Mouse (Mus musculus): ENCODE measurements around the gene Efcc1. TPM values are rescaled to one million over a fixed set of nuclear protein-coding genes. Genes with fewer than 3 reads are reported as not detected.

Efcc1 gene
- total and polyA plus RNA-seq, 3 experiments: 0.14 TPM; not detected in 2

- H3K4me2 ChIP-seq (ENCODE audit: insufficient read depth, low read depth, poor library complexity, severe bottlenecking): no peak overlapping the region
- H3K27me3 ChIP-seq (replicated peaks): peaks cover 5% of the 10 kb centered on the region
- no peaks in the 10 kb centered on the region for H3K9me3 ChIP-seq (replicated peaks; ENCODE audit: low read length)
- in situ Hi-C loops (cut with MboI; ENCODE audit: low pct_ligation_motif_present, low pct_unique_long_range_greater_than_20kb, low sequenced_read_pairs): no loop called here
- no peak overlapping the region for H3K4me3 ChIP-seq (replicated peaks in 1 of 3; ENCODE audit: low read depth in 2 of 3, low read length in 2 of 3, poor library complexity in 1 of 3)
- TF ChIP-seq RAD21 (IDR thresholded peaks at IDR 0.05; ENCODE audit: low read depth, low read length) (no peak), GABPA (IDR thresholded peaks at IDR 0.05; ENCODE audit: insufficient replicate concordance, low read depth, low read length) (no peak), JUND (conservative IDR thresholded peaks at IDR 0.05; ENCODE audit: low read depth, low read length) (no peak), MAZ (IDR thresholded peaks at IDR 0.05; ENCODE audit: low read depth, low read length) (no peak)
- no peak overlapping the region for H3K27ac ChIP-seq (ENCODE audit: insufficient read depth, low read depth)
- H3K79me2 ChIP-seq (replicated peaks; ENCODE audit: control insufficient read depth, extremely low read depth, insufficient read depth, poor library complexity, severe bottlenecking): no peaks in the 10 kb centered on the region
- dilution Hi-C loops (cut with MboI; ENCODE audit: extremely low pct_ligation_motif_present, extremely low pct_unique_long_range_greater_than_20kb, low sequenced_read_pairs): no loop called here
- peaks cover 13 to 37% of the 10 kb centered on the region in 2 experiments for H3K4me1 ChIP-seq (ENCODE audit: control insufficient read depth in 1 of 2, insufficient read depth in 2 of 2)
- H3K9ac ChIP-seq (ENCODE audit: insufficient read depth, low read depth): no peak overlapping the region
- no peaks in the 10 kb centered on the region for H3K36me3 ChIP-seq (replicated peaks in 1 of 2; ENCODE audit: control insufficient read depth in 1 of 2, insufficient read depth in 1 of 2, low read length in 1 of 2)
- no peak for DNase-seq (ENCODE audit: extremely low read depth)
Observed at GRCm38 (mm10) chr6:87755196-87755595, 24.5 kb downstream of the Efcc1 start.

- in situ Hi-C loops (cut with MboI; ENCODE audit: low pct_ligation_motif_present, low pct_unique_long_range_greater_than_20kb, low sequenced_read_pairs) (no loop called here), dilution Hi-C loops (cut with MboI; ENCODE audit: extremely low pct_ligation_motif_present, extremely low pct_unique_long_range_greater_than_20kb, low sequenced_read_pairs) (no loop called here)
- Histone ChIP-seq H3K4me2 (ENCODE audit: insufficient read depth, low read depth, poor library complexity, severe bottlenecking) (no peak overlapping the region), H3K79me2 (replicated peaks; ENCODE audit: control insufficient read depth, extremely low read depth, insufficient read depth, poor library complexity, severe bottlenecking) (no peaks in the 10 kb centered on the region), H3K9me3 (replicated peaks; ENCODE audit: low read length) (no peaks in the 10 kb centered on the region), H3K27ac (ENCODE audit: insufficient read depth, low read depth) (no peak overlapping the region), H3K36me3 (replicated peaks in 1 of 2; ENCODE audit: control insufficient read depth in 1 of 2, insufficient read depth in 1 of 2, low read length in 1 of 2) (no peaks in the 10 kb centered on the region), H3K9ac (ENCODE audit: insufficient read depth, low read depth) (no peak overlapping the region), H3K4me3 (replicated peaks in 1 of 3; ENCODE audit: low read depth in 2 of 3, low read length in 2 of 3, poor library complexity in 1 of 3) (no peak overlapping the region), H3K27me3 (replicated peaks) (peaks cover 3% of the 10 kb centered on the region), H3K4me1 (ENCODE audit: control insufficient read depth in 1 of 2, insufficient read depth in 2 of 2) (peaks cover 13 to 31% of the 10 kb centered on the region in 2 experiments)
- TF ChIP-seq MEF2A (IDR thresholded peaks at IDR 0.05; ENCODE audit: borderline replicate concordance, low read depth, low read length) (no peak), CHD1 (IDR thresholded peaks at IDR 0.05; ENCODE audit: low read depth, low read length) (no peak), CHD2 (IDR thresholded peaks at IDR 0.05; ENCODE audit: low read length) (no peak), USF2 (conservative IDR thresholded peaks at IDR 0.05; ENCODE audit: low read depth, low read length) (no peak), SIN3A (IDR thresholded peaks at IDR 0.05; ENCODE audit: low read length) (no peak), TBP (conservative IDR thresholded peaks at IDR 0.05; ENCODE audit: low read depth, low read length) (no peak), E2F4 (IDR thresholded peaks at IDR 0.05; ENCODE audit: insufficient replicate concordance, low read depth, low read length) (no peak), MXI1 (IDR thresholded peaks at IDR 0.05; ENCODE audit: low read depth, low read length) (no peak), MAX (IDR thresholded peaks at IDR 0.05; ENCODE audit: low read length) (no peak), ETS1 (conservative IDR thresholded peaks at IDR 0.05; ENCODE audit: low read depth, low read length) (no peak), USF1 (IDR thresholded peaks at IDR 0.05; ENCODE audit: low read depth, low read length) (no peak), NELFE (IDR thresholded peaks at IDR 0.05; ENCODE audit: low read depth, low read length) (no peak)
- DNase-seq (ENCODE audit: extremely low read depth): no peak
Observed at GRCm38 (mm10) chr6:87756896-87757295, 26.2 kb downstream of the Efcc1 start.

All from CH12.LX (cell line).